Mouse (Mus musculus) heart, postnatal 25 days (tissue): ENCODE results near the gene Shank2. TPM values are rescaled to one million over a fixed set of nuclear protein-coding genes. Genes with fewer than 3 reads are reported as not detected.

Source experiments
- DNase-seq: peaks from one replicate; pipeline ENCODE4 v3.0.0; 2022; ENCODE audit warnings: low spot score
- intact Hi-C: fragments of 180-260 bp; cut with DNase I; formaldehyde crosslinking; loops from one replicate; pipeline ENCODE4 v1.15.1; 2025
- total RNA-seq, 2 experiments: library from RNA; stranded (reverse); gene quantifications; 2 replicates each; pipeline ENCODE4 v1.2.3; 2021

Shank2 gene
- total RNA-seq, 2 experiments from 2014 or later, result 0.42 to 0.59 TPM

- intact Hi-C loops, result no loop called here
- no peak for DNase-seq
Observed at GRCm38 (mm10) chr7:144244203-144244602, 242.5 kb downstream of the Shank2 start.

DNA sequence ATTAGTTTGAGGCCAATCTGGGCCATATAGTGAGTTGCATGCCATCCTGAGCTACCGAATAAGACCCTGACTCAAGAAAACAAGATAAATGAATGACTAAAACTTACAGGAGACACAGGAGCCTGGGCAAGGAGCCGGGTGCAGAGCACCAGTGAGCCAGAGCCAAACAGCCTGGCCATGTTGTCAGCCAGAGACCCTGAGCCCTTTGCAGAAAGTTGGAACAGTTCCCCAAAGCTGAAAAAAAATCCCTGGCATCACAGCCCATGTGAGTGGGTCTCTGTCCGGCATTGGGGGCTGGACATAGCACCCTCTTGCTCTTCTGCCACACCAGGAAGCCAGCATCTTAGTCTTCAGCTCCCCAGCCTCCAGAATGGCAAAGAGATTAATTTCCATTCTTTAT is 244.5 kb downstream of the Shank2 start:
- no peak for DNase-seq
- intact Hi-C loops, result no loop called here

DNA sequence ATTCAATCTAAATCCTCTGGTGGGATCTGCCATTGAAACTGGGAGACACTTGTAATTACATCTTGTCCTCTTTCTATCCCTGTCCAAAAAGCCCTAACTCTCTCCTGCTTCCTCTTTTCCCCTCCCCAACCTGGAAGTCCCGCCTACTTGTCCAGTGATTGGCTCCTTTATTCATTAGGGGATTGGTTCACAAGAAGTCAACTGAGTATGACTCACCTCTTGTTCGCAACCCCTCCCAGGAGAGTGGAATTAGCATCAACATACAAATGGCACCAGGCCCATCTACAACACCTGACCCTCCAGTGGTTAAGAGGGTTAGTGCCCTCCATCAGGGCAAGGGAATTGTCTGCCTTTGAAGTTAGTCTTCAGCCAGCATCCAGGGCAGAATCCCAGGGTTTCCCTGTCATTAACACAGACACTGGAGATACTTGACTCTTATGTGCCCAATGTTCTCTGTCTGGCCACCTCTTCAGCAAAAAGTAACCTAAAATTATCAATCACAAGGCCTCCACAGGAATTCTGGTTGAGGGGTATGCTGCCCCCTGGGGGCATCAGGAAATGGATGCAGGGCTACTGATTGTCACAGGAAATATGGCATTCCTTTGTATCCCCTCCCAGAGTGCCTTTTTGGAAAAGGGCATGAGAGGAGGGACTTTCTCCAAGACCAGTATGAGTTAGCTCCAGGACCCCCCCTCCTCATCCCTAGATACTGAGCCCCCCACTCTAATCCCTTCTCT is 247.1 kb downstream of the Shank2 start:
- intact Hi-C loops, result no loop called here
- no peak for DNase-seq

DNA sequence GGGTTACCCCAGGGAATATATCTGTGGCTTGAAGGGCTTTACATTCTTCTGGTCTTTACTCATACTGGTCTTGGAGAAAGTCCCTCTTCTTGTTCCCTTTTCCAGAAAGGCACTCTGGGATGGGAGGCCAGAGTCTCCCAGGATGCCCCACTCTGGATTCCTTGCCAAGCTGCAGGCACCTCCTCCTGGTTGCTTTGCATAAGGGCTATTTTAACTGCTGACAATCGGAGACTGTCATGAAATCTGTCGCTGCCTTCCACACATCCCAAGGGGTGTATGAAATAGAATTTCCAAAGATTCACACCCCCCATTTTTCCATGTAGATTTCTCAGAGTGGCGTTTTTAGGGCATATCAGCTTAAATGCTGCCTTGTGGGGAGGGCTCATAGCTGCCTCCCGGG is 249.1 kb downstream of the Shank2 start:
- intact Hi-C loops, result no loop called here
- no peak for DNase-seq

GRCm38 (mm10) chr7:144251250-144251649 is 249.5 kb downstream of the Shank2 start:
- intact Hi-C loops, result no loop called here
- no peak for DNase-seq

DNA sequence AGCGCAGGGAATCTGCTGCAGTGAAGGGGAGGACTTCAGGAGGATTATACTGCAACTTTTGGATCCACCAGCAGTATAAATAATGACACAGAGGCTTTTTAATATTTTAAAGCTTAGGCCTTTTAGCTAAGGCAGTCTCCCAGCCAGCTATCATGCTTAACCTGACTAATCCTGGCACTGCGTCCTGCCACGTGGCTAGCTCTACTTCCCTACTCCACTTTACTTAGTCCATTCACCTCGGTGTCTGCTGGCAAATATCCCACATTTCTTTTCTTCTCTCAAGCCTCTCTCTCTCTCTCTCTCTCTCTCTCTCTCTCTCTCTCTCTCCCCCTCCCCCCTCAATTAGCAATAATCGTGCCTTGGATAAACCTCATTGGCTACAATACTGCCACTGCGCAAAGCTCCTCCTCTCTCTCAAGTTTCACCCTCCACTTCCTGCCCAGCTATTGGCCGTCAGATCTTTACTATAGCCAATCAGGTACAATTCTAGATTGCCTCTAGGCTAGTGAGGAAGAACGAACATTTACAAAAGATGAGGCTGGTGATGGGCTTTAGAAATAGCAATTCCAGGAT is 253.0 kb downstream of the Shank2 start:
- DNase-seq, result no peak
- intact Hi-C loops, result no loop called here

DNA sequence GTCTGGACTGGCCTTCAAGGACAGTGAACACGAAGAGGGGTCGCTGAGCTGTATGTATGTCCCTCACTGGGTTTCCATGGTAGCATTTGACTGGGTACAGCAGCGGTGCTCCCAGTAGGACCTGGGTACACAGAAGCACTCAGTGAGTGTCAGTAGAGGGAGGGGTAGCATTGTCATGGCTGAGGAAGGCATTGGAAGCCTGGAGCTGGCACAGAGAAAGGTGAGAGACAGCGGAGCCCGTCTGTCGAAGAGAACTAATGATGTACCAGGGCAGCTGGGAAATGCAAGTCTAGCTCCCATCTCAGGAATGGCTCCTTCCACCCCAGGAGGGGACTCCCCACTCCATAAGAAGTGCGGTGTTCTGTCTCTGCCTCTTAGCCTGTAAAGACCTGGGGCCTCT is 256.1 kb downstream of the Shank2 start:
- DNase-seq, result no peak
- intact Hi-C loops, result no loop called here

DNA sequence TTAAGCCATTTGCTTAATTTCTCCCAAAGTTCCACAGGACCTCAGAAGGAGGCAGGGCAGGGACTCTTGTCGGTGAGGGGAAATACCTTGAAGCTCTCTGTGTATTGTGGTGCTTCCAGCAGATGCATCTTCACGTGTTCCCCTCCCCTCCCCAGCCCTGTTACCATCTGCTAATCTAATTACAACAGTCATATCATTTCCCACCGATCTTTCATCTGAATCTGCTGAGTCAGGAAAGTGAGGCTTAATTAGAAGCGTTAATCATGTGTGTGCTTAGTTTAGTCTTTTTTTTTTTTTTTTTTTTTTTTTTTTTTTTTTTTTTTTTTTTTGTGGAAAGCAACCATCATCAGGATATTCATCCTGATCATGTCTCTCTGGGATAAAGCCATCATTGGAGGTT is 256.6 kb downstream of the Shank2 start:
- intact Hi-C loops, result no loop called here
- no peak for DNase-seq

DNA sequence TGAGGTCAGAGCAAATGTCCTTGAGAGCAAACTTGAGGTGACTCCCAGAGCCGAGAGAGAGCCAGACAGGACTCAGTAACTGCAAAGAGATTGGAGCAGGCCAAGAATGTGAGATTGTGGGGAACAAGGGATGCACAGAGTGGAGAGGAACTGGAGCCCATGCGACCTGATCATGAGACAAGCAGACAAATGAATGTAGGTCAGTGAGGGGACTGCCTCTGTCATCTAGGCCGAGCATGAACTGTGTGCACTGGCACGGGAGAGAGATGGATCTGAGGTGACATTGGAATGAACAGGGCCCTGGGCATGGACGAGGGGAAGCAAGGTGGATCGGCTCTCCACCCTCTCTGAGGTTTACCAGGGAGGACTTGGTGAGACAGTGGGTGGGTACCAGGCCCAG is 260.9 kb downstream of the Shank2 start:
- intact Hi-C loops, result no loop called here
- DNase-seq, result no peak

DNA sequence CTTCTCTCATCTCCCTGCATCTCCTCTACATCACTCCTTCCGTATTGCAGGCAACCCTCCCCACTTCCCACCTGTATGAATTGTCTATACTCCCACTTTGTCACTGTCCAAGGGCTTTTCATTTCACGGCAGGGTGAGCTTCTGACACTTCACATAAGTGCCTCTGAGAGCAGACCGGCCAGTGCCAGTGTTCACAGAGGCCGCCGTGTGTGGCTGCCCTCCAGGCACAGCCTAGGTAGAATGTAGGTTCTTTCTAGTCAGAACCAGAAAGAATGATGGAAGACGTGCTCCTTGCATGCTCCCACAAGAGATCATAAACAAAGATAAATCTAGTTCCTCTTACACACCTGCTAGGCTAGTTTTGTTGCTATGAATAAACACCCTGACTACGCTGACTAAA is 265.0 kb downstream of the Shank2 start:
- DNase-seq, result no peak
- intact Hi-C loops, result no loop called here

DNA sequence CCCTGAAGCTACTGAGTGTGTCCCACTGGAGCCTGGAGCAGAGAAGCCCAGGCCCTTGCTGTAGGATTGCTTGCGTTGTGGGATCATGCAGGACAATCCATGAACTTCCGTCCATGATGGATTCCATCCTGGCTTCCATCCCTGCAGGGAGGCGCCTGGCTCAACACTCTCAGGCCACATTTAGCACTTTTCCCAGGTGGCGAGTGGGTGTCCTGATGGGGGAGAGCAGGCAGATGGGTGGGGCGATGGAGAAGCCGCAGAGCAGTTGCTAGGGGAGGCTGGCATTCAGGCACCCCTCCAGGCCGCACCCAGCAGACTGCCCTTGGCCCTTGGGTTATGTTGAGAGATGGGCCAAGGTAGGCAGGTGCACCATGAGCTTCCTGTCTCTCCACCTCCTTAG is 266.6 kb downstream of the Shank2 start:
- intact Hi-C loops, result no loop called here
- no peak for DNase-seq

GRCm38 (mm10) chr7:144268778-144269177 is 267.1 kb downstream of the Shank2 start:
- no peak for DNase-seq
- intact Hi-C loops, result no loop called here

DNA sequence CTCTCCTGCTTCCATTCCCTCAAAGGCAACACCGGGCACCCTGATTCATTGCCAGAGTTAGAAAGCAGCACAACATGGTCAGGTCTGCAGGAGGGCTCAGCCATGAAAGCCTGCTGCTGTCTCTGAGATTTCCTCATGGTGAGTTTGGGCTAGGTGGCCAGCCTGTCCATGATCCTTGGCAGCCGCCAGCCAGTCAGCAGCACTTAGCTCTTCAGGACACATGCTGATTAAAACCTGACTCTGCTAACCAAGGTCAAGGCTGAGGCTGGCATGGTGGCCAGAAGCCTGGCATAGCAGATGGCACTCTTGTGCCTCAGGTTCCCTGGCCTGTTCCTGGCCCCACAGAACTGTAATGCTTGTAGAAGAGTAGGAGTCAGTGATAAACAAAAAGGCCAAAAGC is 269.3 kb downstream of the Shank2 start:
- DNase-seq, result no peak
- intact Hi-C loops, result no loop called here

DNA sequence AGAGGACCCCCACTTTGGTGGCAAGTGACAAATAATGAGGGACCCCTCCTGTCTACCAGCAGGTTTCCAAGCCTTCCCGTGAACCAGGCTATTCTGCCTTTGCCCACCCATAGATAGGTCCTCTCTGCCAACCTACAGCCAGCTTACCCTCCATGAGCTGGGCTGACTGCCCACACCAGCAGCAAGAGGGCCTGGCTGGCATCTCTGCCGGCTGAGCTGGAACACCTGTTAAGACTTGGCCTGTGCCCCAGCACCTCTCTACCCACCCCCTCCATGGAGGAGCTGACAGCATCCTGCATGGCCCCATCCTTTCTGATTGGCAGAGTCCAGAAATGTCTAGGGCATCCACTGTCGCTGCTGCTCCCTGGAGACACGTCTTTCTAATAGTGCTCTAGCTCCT is 277.0 kb downstream of the Shank2 start:
- intact Hi-C loops, result no loop called here

GRCm38 (mm10) chr7:144283701-144284100 is 282.0 kb downstream of the Shank2 start:
- intact Hi-C loops, result no loop called here
- DNase-seq, result no peak

More for the DNA sequence above, 277.0 kb downstream of the Shank2 start:
- no peak for DNase-seq

- no peak for DNase-seq
- intact Hi-C loops, result no loop called here
Observed at GRCm38 (mm10) chr7:144284241-144285065, 282.7 kb downstream of the Shank2 start.

DNA sequence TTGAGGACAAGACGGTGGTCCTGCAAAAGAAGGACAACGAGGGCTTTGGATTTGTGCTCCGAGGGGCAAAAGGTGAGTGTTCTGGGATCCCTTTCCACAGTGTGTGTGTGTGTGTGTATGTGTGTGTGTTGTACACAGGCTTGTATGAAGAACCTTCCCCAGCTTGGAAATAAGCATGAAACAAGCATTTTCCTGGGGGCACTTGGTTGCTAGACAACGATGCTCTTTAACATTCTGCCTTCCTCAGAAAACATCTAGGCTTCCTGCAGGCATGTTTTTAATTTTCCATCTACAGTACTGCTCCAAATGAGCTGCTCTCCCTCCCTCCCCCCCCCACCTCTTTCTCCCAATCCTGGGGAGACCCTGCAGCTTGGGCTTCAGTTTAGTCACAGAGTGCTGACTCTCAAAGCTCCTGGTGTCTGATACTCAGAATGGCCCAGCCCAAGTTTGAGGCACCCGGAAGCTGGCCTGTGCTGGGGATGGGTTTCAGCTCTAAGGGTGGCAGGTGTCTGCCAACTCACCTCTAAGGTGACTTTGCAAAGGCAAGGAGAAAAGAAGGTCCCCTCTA is 283.4 kb downstream of the Shank2 start:
- intact Hi-C loops, result no loop called here
- DNase-seq, result no peak

DNA sequence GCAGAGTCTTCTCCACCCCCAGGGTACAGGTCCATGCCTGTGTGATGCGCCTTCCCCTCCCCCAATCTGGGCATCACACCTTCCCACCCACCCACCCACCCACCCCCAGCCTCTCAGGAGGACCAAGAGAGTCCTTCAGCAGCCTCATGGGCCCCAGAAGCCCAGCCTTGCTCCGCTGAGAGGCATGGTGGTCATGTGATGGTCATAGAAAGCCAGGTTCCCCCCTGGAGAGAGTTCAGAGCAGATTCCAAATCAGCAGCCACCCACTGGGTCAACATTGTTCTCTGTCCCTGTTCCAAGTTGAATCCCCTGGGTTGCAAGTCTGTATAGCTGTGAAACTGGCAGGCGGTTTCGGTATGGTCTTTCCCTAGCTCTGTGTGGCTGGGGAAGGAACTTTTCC is 284.2 kb downstream of the Shank2 start:
- no peak for DNase-seq
- intact Hi-C loops, result no loop called here

DNA sequence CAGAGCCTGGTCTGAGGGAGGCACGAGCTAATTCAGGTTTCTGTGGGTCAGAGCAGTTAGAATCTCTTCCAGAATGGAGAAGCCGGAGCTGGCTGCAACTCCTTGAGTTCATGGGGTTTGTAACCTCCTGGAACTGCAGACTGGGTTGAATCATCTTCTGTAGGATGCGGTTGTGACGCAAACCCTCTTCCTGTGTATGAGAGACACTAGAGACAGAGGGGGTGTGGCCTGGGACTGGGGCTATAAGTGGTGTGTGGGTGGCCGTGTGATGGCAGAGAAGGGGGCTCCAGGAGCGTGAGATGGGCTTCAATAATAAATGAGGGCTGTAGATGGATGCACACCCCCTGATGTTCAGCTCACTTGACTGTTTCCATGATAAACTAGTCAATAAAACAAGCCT is 286.3 kb downstream of the Shank2 start:
- DNase-seq, result no peak
- intact Hi-C loops, result no loop called here

DNA sequence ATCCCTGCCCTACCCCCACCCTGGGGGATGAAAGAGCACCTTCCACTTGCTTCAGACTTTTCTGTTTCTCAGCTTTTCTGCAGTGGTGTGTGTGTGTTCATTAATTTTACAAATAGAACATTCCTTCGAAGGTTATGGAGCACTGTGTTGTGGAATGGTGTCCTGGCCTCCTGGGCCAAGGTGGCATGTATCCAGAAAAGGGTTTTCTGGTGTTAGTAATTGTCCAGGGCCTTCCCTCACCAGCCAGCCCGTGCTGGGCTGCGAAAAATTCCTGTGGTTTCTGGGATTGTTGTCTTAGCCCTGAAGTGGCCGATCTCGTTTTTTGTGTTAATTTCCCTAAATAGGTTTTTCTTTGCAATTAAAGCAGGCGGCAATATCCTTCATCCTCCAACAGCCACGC is 289.8 kb downstream of the Shank2 start:
- intact Hi-C loops, result no loop called here
- no peak for DNase-seq

GRCm38 (mm10) chr7:144293611-144294010 is 291.9 kb downstream of the Shank2 start:
- DNase-seq, result no peak
- intact Hi-C loops, result no loop called here
